Mouse (Mus musculus): Measurements from ENCODE around the gene Itga2. TPM values are rescaled to one million over a fixed set of nuclear protein-coding genes. Genes with fewer than 3 reads are reported as not detected.

Gene Itga2
- polyA plus RNA-seq, 1 experiment = 0.34 TPM

- no peaks in the 10 kb centered on the region for H3K27me3 ChIP-seq (replicated peaks)
Observed at GRCm38 (mm10) chr13:114801857-114802256, 130.0 kb downstream of the Itga2 start.

GRCm38 (mm10) chr13:114793250-114794030 is 138.5 kb downstream of the Itga2 start:
- no peak for TF ChIP-seq GATA1 (IDR thresholded peaks at IDR 0.05; ENCODE audit: borderline replicate concordance, low read length)
- no peak for TF ChIP-seq FLI1 (IDR thresholded peaks at IDR 0.05; ENCODE audit: low read length)
- Histone ChIP-seq H3K4me1 (no peaks in the 10 kb centered on the region), H3K9me3 (peaks cover 8% of the 10 kb centered on the region; the same call in 1 of the 2 replicates), H3K4me3 (replicated peaks) (no peak overlapping the region), H3K36me3 (replicated peaks; ENCODE audit: low read length) (no peaks in the 10 kb centered on the region), H3K27me3 (replicated peaks) (peaks cover 8% of the 10 kb centered on the region)

More at GRCm38 (mm10) chr13:114801857-114802256, 130.0 kb downstream of the Itga2 start:
- TF ChIP-seq FLI1 (IDR thresholded peaks at IDR 0.05; ENCODE audit: low read length) = no peak
- Histone ChIP-seq H3K4me1 (no peaks in the 10 kb centered on the region), H3K9me3 (peaks cover 14% of the 10 kb centered on the region; the same call in 1 of the 2 replicates), H3K36me3 (replicated peaks; ENCODE audit: low read length) (no peaks in the 10 kb centered on the region), H3K4me3 (replicated peaks) (no peak overlapping the region)

- Histone ChIP-seq H3K9me3 (no peaks in the 10 kb centered on the region), H3K27me3 (replicated peaks) (peaks cover 8% of the 10 kb centered on the region), H3K4me1 (no peaks in the 10 kb centered on the region), H3K4me3 (replicated peaks) (no peak overlapping the region), H3K36me3 (replicated peaks; ENCODE audit: low read length) (no peaks in the 10 kb centered on the region)
- TF ChIP-seq GATA1 (IDR thresholded peaks at IDR 0.05; ENCODE audit: borderline replicate concordance, low read length) = no peak
Observed at GRCm38 (mm10) chr13:114791511-114791910, 140.4 kb downstream of the Itga2 start.

Other genes with a start within 250 kb of the Itga2 start
- gene Mocs2, start 113.9 kb downstream of the Itga2 start, polyA plus RNA-seq (2012; ENCODE audit: insufficient read depth, low replicate concordance) = 2.3 TPM in 1 of 2 replicates, not detected in the other
- gene Pelo, start 158.1 kb upstream of the Itga2 start, polyA plus RNA-seq (2012; ENCODE audit: insufficient read depth, low replicate concordance) = 16.3 and 22.0 TPM in 2 replicates
- 7.0 TPM in 1 of 2 replicates, not detected in the other for gene Gm49395, start 169.8 kb upstream of the Itga2 start, polyA plus RNA-seq (2012; ENCODE audit: insufficient read depth, low replicate concordance)
- gene Itga1, start 169.9 kb upstream of the Itga2 start, polyA plus RNA-seq (2012; ENCODE audit: insufficient read depth, low replicate concordance) = 0.22 TPM in 1 of 2 replicates, not detected in the other